Mouse (Mus musculus): ENCODE results near the gene Trip10.

- no peak for TF ChIP-seq CTCF (IDR thresholded peaks at IDR 0.05; ENCODE audit: control insufficient read depth, insufficient read depth, low read length)
- TF ChIP-seq POLR2A (IDR thresholded peaks at IDR 0.05; ENCODE audit: borderline replicate concordance, control insufficient read depth, low read depth, low read length) = no peak
Measured at GRCm38 (mm10) chr17:57290001-57290670, 40.9 kb downstream of the Trip10 start.
